Mouse (Mus musculus) embryonic fibroblast, embryonic 13.5 days (primary cell): ENCODE results near the gene Il9.

Experiments used
- CTCF ChIP-seq: IDR thresholded peaks from 2 replicates; pipeline ENCODE4 v1.5.1; 2011; ENCODE audit warnings: mild to moderate bottlenecking, control low read depth, low read length, moderate library complexity, borderline replicate concordance; ENCODE audit not compliant: insufficient read depth
- POLR2A ChIP-seq: IDR thresholded peaks from 2 replicates; pipeline ENCODE4 v1.6.1; 2011; ENCODE audit warnings: low read depth, mild to moderate bottlenecking, control low read depth, low read length, moderate library complexity

DNA sequence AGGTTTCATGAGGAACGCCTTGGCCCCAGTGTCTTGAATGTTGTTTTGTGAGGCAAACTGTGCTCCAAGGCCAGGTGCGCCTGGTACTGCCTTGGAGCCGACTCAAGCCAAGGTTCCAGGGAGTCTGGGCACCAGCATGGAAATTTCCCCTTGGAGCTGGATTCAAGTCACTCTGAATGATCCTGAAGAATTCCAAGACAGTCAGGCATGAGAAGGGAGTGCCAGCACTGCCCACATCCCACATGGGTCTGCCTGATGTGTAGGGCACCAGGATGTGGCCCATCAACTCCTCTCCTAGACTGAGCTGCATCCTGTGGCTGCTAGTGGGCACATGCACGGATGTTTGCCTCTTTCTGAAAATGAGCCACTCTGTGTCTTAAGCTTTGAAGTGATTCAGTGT lies 13.5 kb downstream of the Il9 start:
- no peak for TF ChIP-seq CTCF
- TF ChIP-seq POLR2A: no peak
